Mouse (Mus musculus) adrenal gland, adult 18-20 months (tissue): Measurements from ENCODE around the gene Tnip3. TPM values are rescaled to one million over a fixed set of nuclear protein-coding genes. Genes with fewer than 3 reads are reported as not detected.

Experiments used
- DNase-seq, 2 experiments: peaks; one replicate each; pipeline ENCODE4 v3.0.0; 2021 to 2022; ENCODE audit warnings: low spot score in 2 of 2
- total RNA-seq, 2 experiments: library from RNA; stranded (reverse); gene quantifications; 1 replicate in 1 of 2; 2 replicates in 1 of 2; pipeline ENCODE4 v1.2.3; 2021

Gene Tnip3
- total RNA-seq, 2 experiments from 2014 or later: 0.13 TPM; not detected in 1

GRCm38 (mm10) chr6:65584870-65585332 is 59.8 kb downstream of the Tnip3 start:
- no peak for DNase-seq

DNA sequence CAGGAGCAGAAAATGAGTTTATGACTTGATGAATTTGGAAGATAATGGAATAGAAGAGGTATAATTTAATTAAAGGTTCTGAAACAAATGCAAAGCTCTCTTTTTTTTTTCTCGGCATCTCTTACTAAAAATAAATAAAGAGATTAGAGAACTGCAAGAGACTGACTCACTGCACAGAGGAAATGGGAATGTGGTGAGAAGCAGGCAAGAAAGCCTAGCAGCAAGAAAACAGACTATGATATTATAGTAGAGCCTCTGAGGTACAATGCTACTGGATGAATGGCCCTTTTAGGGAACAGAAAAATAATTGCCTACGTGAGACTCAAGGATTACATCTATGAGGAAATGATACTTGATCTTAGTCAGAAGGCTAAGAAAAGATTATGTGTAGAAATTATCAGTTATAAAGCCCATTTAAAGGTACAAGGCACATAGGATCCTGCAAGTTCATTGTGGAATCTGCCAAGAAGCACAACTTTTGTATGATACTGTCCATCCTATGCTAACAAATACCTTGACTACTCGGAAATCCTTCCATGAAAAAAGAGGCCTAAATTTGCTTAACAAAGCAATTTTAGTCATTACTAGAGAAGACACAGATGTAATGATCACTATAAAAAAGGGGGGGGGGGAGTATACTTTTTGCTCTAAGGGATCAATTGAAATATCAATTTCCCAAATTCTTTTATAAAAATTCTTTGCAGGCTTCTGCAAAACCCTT is 60.4 kb downstream of the Tnip3 start:
- no peak for DNase-seq

DNA sequence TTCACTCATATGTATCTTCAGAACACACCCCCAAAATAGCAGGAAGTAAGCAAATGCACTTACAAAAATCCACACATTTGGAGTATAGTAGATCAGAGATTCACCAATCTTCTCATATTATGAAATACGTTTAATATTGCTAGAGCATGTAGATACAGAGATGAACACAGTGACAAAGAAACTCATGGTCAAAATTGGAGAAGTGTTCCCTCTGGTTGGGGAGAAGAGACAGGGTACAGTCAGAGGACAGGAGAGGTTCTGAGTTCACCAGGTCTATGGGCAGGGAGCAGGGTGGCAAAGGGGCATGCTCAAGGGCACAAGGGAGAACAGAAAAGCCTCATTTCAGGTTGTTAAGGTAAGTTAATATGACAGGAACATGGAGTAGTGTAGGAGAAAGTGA is 63.7 kb downstream of the Tnip3 start:
- DNase-seq: no peak

DNA sequence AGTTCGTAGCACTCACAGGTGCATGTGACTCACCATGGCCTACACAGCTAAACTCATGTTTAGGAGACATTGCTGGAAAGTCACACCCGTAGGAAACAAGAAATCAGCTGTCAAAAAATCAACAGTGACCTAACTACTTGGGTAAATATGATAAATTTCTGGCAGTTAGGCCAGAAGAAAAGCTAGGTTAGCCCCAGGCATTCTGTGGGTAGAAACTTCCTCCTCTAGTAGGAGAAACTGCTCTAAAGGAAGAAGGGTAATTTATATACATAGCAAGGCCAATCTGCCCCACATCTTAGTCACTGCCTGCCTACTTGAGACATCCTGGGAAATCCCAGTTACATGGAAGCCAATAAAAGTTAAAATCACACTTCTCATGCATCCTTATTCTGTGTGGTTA is 64.9 kb downstream of the Tnip3 start:
- no peak for DNase-seq

- DNase-seq: no peak
Observed at GRCm38 (mm10) chr6:65594171-65594570, 69.1 kb downstream of the Tnip3 start.

GRCm38 (mm10) chr6:65595371-65595770 is 70.3 kb downstream of the Tnip3 start:
- no peak for DNase-seq

DNA sequence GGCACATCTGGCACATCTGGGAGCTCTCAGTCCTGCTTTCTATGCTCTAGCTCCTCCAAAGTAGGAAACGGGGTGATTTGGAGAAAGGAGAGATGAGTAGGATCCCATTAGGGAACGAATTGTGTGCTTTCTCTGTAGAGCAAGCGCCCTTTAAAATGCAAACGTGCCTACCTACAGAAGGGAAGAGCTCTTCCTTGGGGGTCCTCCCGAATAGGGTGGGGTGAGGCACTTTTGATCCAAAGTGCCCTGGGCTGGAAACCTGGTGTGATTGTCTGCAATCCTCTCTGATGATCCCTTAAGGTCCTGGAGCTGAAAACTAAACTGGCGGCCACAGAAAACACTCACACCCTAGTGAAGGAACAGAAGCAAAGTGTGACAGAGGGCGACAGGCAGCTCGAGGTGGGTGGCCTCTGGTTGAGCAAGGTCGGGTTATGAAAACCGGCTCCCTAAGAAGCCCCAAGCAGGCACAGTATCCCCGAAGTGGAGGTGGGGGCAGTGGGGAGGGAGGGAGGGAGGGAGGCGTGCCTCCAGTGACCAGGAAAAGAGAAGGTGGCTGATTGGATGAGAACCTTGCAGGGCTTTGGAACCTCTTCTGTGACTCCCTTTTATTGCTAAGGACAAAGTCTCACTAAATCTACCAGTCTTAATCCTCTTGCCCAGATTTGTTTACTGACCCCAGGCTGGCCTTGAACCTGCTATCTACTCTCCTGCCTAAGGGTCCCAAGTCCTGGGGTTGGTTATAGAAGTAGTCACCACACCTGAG is 72.1 kb downstream of the Tnip3 start:
- no peak for DNase-seq

DNA sequence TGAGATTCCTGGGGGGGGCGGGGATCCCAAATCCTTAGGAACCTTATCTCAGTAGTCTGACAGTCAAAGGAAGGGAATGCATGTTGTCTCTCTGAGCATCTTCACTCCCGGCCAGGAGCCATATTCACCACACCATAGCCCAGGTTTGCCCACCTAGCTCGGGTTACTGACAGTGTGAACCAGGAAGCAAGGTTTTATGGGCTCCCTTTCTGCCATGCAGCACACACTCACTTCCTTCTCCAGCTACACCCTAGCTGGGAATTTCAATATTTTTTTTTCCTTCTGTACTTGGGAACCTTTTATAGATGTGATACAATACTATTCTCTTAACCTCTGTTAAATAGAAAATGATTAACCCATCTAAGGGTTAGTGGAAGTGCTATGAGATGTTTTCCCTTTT is 73.4 kb downstream of the Tnip3 start:
- DNase-seq: no peak

DNA sequence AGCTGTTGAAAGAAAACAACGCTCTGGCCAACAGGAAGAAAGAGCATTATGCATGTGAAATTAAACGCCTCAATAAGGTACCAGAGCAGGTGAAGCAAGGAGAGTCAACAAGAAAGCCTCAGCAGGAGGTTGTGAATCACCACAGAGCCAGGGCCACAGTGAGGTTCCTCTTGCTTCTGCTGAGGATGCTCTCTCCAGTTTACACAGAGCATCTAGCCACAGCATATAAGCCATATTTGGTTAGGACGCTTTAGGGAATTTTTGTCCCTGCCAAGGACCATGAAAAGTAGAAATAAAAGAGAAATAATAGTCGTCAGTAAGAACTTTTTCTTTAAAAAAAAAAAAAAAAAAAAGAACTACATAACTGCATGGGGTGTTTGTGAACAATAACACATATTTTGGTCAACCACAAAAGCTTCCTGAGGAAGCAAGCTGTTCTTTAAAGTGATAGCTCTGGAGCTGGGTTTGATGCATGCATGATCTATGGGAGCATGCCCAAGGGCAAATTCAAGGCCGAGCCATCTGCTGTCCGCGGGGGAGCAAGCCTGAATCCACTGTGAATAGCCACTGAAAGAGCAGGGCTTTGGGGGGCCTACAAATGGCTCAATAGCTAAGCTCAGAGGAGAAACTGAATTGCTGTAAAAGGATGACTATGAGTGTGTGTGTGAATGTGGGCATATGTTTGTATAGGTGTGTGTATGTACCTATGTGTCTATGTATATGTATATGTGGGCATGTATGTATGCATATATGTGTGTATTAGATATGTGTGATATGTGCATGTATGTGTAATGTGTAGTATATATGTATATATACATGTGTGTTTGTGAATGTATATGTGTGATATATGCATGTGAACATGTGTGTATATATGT is 75.0 kb downstream of the Tnip3 start:
- DNase-seq: no peak

DNA sequence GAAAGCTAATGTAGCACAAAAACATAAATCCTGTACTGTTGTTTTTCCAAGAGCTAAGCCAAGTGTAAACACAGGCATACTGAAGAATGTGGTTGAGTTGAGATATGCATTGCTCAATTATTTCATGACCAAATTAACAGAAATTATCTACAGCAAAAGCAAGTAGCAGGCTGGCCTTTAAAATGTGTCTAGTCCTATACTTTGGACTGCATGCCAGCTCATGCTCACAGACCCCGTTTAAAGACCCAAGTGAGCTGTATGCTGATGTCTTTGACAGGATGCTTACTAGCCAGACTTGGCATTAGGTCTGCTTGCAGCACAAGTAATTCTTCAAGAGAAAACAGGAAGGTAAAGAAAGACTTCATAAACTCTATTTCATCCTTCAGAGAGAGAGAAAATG is 75.8 kb downstream of the Tnip3 start:
- no peak for DNase-seq

DNA sequence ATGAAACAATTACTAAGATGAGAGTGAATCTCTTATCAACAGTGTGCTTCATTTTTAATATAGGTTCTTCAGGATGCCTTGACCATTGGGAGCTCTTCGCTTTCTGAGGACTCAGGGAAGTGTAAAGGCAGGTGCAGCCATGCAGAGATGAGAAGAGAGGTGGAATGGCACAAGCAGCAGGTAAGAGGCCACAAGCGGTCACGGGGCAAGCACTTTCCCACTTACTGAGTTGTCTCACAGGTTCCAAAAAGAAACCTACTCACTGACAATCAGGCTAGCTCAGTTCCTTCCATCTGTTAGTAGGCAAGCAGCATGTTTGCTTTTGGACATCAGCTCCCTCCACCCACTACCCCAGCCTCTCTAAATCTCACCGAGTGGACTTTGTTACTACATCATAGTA is 80.7 kb downstream of the Tnip3 start:
- no peak for DNase-seq

DNA sequence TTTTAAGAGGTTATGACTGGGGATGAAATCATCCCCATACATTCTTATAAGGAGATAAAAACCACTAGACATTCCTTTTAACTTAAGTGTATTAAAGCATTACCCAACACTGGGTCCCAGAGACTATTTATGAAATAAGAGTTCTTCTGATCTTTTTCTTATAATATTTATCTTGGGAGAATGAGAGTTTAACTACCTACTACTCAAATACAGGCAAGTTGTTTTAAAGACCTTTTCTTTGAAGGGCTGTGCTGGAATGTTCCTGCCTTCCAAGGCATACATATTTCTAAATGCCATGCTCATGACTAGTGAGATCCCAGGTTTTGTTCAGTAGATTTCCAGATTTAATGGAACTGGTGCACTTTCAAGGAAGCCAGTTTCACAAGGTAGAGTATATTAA is 81.8 kb downstream of the Tnip3 start:
- DNase-seq: no peak

DNA sequence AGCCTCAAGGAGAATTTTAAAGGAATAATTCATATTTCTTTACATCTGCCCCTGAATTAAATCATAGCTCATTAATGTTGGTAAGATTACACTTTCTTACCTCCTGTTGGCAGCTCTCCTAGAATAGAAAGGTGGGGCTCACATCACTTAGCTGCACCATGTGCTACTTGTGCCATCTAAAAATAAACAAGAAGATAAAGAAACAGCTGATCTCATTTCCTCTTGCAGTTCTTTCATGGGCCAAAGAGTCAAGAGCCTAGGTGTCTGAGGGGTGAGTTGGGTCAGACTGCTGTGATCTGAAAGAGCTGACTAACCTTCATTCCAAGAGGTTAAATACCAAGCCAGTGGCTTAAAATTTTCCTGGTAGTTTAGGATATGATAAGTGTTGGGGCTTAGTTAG is 86.7 kb downstream of the Tnip3 start:
- DNase-seq: no peak

- DNase-seq: no peak
Observed at GRCm38 (mm10) chr6:65613924-65614585, 88.9 kb downstream of the Tnip3 start.

- no peak for DNase-seq
Observed at GRCm38 (mm10) chr6:65615641-65616040, 90.5 kb downstream of the Tnip3 start.

DNA sequence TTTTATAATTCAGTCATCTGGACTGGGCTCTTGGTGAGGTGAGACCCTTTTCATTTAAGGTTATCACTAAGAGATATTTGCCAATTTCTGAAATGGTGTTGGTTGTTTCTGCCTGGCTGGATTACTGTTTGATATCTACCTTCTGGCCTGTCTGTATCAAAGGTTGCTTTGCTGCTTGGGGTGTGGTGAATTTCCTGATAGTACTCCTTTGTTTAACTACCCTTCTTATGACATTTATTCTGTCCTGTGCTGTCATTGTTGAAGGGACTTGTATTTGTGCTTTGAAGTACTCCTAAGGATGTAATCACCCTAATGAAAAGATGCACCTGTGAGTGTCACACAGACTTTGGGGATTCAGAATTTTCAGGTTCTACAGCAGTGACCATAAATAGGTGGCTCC is 96.1 kb downstream of the Tnip3 start:
- DNase-seq: no peak

- DNase-seq: no peak
Observed at GRCm38 (mm10) chr6:65623016-65623715, 98.1 kb downstream of the Tnip3 start.

DNA sequence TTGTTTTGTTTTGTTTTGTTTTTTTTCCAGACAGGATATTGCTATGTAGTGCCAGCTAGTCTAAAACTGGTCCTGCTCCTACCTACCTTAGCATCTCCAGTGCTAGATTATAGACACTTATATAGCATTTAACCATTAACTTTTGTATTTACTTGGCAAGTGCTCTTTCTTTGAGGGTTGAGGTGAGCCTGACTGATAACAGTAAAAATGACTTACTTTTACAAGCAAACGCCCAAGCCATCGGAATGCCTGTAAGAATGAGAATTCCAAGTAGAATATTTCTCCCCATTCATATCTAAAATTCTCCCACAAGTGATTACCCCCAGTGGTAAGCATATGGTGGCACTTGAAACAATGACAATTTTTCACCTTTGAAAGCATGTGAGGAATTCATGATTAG is 105.5 kb downstream of the Tnip3 start:
- DNase-seq: no peak

GRCm38 (mm10) chr6:65632184-65632583 is 107.1 kb downstream of the Tnip3 start:
- no peak for DNase-seq

GRCm38 (mm10) chr6:65642431-65642830 is 117.3 kb downstream of the Tnip3 start:
- DNase-seq: no peak
